Mouse (Mus musculus) G1E (cell line): Measurements from ENCODE around the gene Zfand6.

Source experiments
- CTCF ChIP-seq: IDR thresholded peaks from 2 replicates; pipeline ENCODE4 v1.5.1; 2012; ENCODE audit warnings: low read depth, low read length, inconsistent platforms, mixed read lengths
- GATA1 ChIP-seq: IDR thresholded peaks from 2 replicates; pipeline ENCODE4 v1.6.1; 2012; ENCODE audit warnings: borderline replicate concordance, low read length, inconsistent platforms, mixed read lengths
- POLR2AphosphoS5 ChIP-seq: IDR thresholded peaks from 2 replicates; pipeline ENCODE4 v1.6.1; 2012; ENCODE audit warnings: low read depth, low read length, inconsistent platforms; ENCODE audit not compliant: insufficient replicate concordance
- TAL1 ChIP-seq: conservative IDR thresholded peaks from 2 replicates; pipeline ENCODE4 v1.6.1; 2012; ENCODE audit warnings: low read depth, low read length, inconsistent platforms, mixed read lengths

DNA sequence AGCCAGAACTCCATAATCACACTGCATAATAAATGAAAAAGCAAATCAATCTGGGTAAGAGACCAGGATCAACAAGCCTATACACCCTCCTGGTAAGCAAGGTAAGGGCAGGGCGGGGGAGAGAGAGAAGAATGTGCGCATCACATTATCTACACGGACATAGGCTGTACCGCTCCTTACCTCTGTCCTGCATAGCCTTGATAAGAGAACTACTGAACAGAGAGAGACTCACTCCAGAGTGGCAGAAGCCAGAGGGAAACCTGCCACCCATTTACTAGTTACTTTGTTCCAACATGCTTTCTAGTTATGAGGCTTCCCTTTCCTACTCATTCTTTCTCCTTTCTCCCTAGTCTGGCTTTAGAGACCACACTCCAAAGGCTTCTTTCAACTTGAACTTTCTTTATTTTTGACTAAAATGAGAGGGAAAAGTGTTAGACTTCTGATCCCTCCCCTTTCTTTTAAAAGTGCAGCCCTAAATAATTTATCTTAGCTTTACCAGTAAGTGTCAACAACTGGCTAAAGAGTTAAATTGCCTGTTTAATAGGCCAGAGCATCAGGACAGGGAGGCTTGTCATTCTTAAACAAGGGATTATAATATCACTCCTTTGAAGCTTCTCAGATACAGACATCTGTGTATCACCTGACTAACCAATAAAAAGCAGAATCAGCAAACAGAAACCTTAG, 38.3 kb downstream of the Zfand6 start:
- TF ChIP-seq CTCF = no peak
- no peak for TF ChIP-seq GATA1
- TF ChIP-seq POLR2AphosphoS5 = no peak
- peak; percentile 93 for TF ChIP-seq TAL1
